Comparison of ENCODE assay signal across 8 mouse cellular contexts in genomic region chr7:79148711-79149266, GRCm38 (mm10). TPM values are rescaled to one million over a fixed set of nuclear protein-coding genes. Genes with fewer than 3 reads are reported as not detected.
A peak's percentile ranks its signal among the peaks of the same experiment; 100 is the strongest.
DNase-seq lines count a peak whose midpoint lies in the region; ATAC-seq and TF ChIP-seq lines count a peak whose summit lies in the region.

Gene Mfge8, minus strand, starts transcription at chr7:79149060.

- WGBS in forebrain, embryonic 16.5 days: 0% methylated on average over 39 of the region's 39 CpGs
- WGBS in neural tube, embryonic 14.5 days: 0% methylated on average over 39 of the region's 39 CpGs

- in situ Hi-C loops in ES-E14 (cut with MboI; ENCODE audit: low sequenced_read_pairs in 2 of 2, unreplicated experiment in 2 of 2): loop anchor here (25.0 kb wide), 1 partner anchor 214 kb away; no protein-coding TSS in a partner anchor

- H3K36me3 ChIP-seq in ES-E14 (ENCODE audit: control insufficient read depth, insufficient read depth, low read length, poor library complexity, severe bottlenecking): peaks cover 16% of the 10 kb centered on the region
- H3K36me3 ChIP-seq in forebrain, embryonic 16.5 days (ENCODE audit: control insufficient read depth, insufficient read depth): no peaks in the 10 kb centered on the region
- H3K36me3 ChIP-seq in neural tube, embryonic 14.5 days (ENCODE audit: control insufficient read depth, insufficient read depth, low read length): no peaks in the 10 kb centered on the region

- H3K4me1 ChIP-seq in ES-E14 (ENCODE audit: control insufficient read depth in 2 of 2, insufficient read depth in 2 of 2, low read length in 2 of 2, poor library complexity in 1 of 2): peaks cover 0 to 16% of the 10 kb centered on the region in 2 experiments; a peak in 3 of 4 replicates
- H3K4me1 ChIP-seq in forebrain, embryonic 16.5 days (replicated peaks; ENCODE audit: control insufficient read depth, insufficient read depth, low read length): peaks cover 19% of the 10 kb centered on the region
- no peaks in the 10 kb centered on the region for H3K4me1 ChIP-seq in neural tube, embryonic 14.5 days (ENCODE audit: control insufficient read depth, insufficient read depth, low read length)

- H3K4me2 ChIP-seq in forebrain, embryonic 16.5 days (ENCODE audit: low read length): peak within 1 kb of the TSS; percentile 90
- peak within 1 kb of the TSS; percentile 79 for H3K4me2 ChIP-seq in neural tube, embryonic 14.5 days (ENCODE audit: low read depth, low read length)

- no peak within 1 kb of the TSS; the same call in 1 of the 2 replicates for H3K27ac ChIP-seq in ES-E14 (ENCODE audit: insufficient read depth, low read depth, low read length, poor library complexity, severe bottlenecking)
- no peak within 1 kb of the TSS for H3K27ac ChIP-seq in forebrain, embryonic 16.5 days (ENCODE audit: low read length)
- H3K27ac ChIP-seq in neural tube, embryonic 14.5 days (ENCODE audit: low read depth, low read length): no peak within 1 kb of the TSS

- H3K4me3 ChIP-seq in ES-E14 (ENCODE audit: insufficient read depth in 1 of 2, low read depth in 1 of 2, low read length in 2 of 2, poor library complexity in 1 of 2, severe bottlenecking in 1 of 2): peak within 1 kb of the TSS; percentile 73 to 90
- peak within 1 kb of the TSS; percentile 61 for H3K4me3 ChIP-seq in forebrain, embryonic 16.5 days (replicated peaks; ENCODE audit: low read length)
- peak within 1 kb of the TSS; percentile 42 for H3K4me3 ChIP-seq in neural tube, embryonic 14.5 days (ENCODE audit: low read depth, low read length)

- H3K27me3 ChIP-seq in forebrain, embryonic 16.5 days (replicated peaks; ENCODE audit: control insufficient read depth, insufficient read depth, low read length): no peaks in the 10 kb centered on the region
- H3K27me3 ChIP-seq in neural tube, embryonic 14.5 days (ENCODE audit: control insufficient read depth, insufficient read depth, low read length): no peaks in the 10 kb centered on the region

- intact Hi-C loops in heart, postnatal 25 days (cut with DNase I): loop anchor here (10.0 kb wide), 1 partner anchor 316 kb away; the partner anchor contains the start of gene Polg

- H3K9ac ChIP-seq in ES-E14 (ENCODE audit: insufficient read depth, low read depth, low read length, poor library complexity, severe bottlenecking): peak within 1 kb of the TSS; percentile 74
- H3K9ac ChIP-seq in forebrain, embryonic 16.5 days (replicated peaks; ENCODE audit: low read depth, low read length): peak within 1 kb of the TSS; percentile 63
- peak within 1 kb of the TSS; percentile 44 for H3K9ac ChIP-seq in neural tube, embryonic 14.5 days (replicated peaks; ENCODE audit: low read depth, low read length)

- H3K9me3 ChIP-seq in ES-E14 (ENCODE audit: control insufficient read depth, insufficient read depth, low read depth, low read length): no peaks in the 10 kb centered on the region
- H3K9me3 ChIP-seq in forebrain, embryonic 16.5 days (ENCODE audit: control insufficient read depth, low read length): no peaks in the 10 kb centered on the region
- no peaks in the 10 kb centered on the region for H3K9me3 ChIP-seq in neural tube, embryonic 14.5 days (ENCODE audit: control insufficient read depth, low read length)

- peak; percentile 92 for DNase-seq in ES-E14 (ENCODE audit: low read depth, low spot score)
- peak; percentile 28 for DNase-seq in cerebellum, adult 11 months
- peak; percentile 91 for DNase-seq in heart, postnatal 25 days (ENCODE audit: low spot score)
- peak; percentile 83 for DNase-seq in layer of hippocampus, adult 11-12 months (ENCODE audit: low spot score)
- peak; percentile 90 to 94 for DNase-seq in lung, adult 18-20 months
- peak; percentile 91 for DNase-seq in testis, postnatal 10 days (ENCODE audit: low spot score)

- ATAC-seq in forebrain, embryonic 16.5 days: peak; percentile 93
- ATAC-seq in neural tube, embryonic 14.5 days (ENCODE audit: low read depth): peak; percentile 94

TF ChIP-seq in ES-E14, 5 proteins besides CTCF, POLR2A, EP300 and RAD21:
- no peak for TF ChIP-seq HCFC1 (IDR thresholded peaks at IDR 0.05; ENCODE audit: borderline replicate concordance, insufficient read depth, low read length)
- TF ChIP-seq MAFK (IDR thresholded peaks at IDR 0.05; ENCODE audit: insufficient read depth, low read depth, low read length): no peak
- no peak for TF ChIP-seq ZNF384 (IDR thresholded peaks at IDR 0.05; ENCODE audit: low read depth, low read length)
- no peak for TF ChIP-seq CHD2 (IDR thresholded peaks at IDR 0.05; ENCODE audit: low read depth, low read length)
- TF ChIP-seq ZC3H11A (IDR thresholded peaks at IDR 0.05; ENCODE audit: borderline replicate concordance, low read depth, low read length): no peak
TF ChIP-seq in ES-E14: peak in this region for 0.

RNA-seq across cellular contexts. Expression of gene Mfge8, which starts in this region (rescaled TPM):
- 412 and 560 TPM in 2 replicates for total RNA-seq in ES-E14 (2012; rRNA removed)
- polyA plus RNA-seq in forebrain, embryonic 16.5 days (2015; fragmentation: Nextera tagmentation; extraction: Ambion mirVana): 185 and 210 TPM in 2 replicates
- 100 to 1,000 TPM; 118 to 144 TPM for total RNA-seq in heart, postnatal 25 days (2021)
- 94.0 and 122 TPM in 2 replicates for polyA plus RNA-seq in neural tube, embryonic 14.5 days (2014; fragmentation: Nextera tagmentation; extraction: Ambion mirVana)

Comparison
In these comparisons a context has a peak if more than half of its experiments do, and no peak if none do; other contexts are left out.
1. DNase-seq: peak in every context shown above with its lines; median percentile 92 in ES-E14; 92 in lung, adult 18-20 months; 91 in heart, postnatal 25 days; 91 in testis, postnatal 10 days; 83 in layer of hippocampus, adult 11-12 months; 28 in cerebellum, adult 11 months.